Mouse (Mus musculus) NIH3T3 (cell line): ENCODE measurements around the gene C330007P06Rik.

Experiments used
- DNase-seq: peaks from one replicate; pipeline ENCODE4 v3.0.0-alpha.2; 2012; ENCODE audit warnings: low read depth

The C330007P06Rik gene

GRCm38 (mm10) chrX:36833397-36834084 is 40.4 kb downstream of the C330007P06Rik start:
- DNase-seq = peak; percentile 67

DNA sequence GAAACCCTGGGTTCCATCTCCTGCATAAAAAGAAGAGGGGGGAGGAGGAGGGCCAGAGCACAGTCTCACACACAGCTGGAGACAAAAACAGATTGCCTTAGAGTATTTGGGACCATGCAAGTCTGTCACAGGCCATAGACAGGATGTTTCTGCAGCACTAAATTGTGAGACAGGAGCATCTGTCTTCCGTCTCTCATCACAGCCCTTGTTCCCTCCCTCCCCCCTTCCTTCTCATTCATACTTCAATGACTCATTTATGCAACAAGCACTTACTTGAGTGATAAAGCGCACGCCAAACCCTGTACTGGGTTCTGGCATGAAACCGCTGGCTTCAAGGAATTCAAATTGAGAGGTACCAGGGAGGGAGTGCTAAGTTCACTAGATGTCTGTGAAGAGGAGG is 42.3 kb downstream of the C330007P06Rik start:
- peak; percentile 73 for DNase-seq

DNA sequence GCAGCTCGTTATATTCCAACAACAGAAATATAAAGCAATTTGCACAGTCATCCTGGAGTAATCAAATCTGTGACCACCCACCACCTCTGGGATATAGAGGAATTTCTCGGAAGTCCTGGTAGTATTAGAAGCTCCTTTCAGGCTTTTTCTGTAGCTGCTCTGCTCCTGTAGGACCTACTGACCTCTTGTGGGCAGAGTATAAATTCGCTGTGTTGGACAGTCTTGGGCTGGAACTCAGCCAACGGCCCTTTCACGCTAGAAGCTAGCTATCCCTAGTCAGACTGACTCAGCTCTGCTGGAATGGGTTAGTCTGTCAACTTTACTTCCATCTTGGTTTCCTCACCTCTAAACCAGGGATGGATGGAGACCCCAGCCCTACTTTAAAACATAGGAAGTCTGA is 43.6 kb downstream of the C330007P06Rik start:
- DNase-seq = peak; percentile 92

- DNase-seq = no peak
Measured at GRCm38 (mm10) chrX:36826873-36827272, 47.0 kb downstream of the C330007P06Rik start.

DNA sequence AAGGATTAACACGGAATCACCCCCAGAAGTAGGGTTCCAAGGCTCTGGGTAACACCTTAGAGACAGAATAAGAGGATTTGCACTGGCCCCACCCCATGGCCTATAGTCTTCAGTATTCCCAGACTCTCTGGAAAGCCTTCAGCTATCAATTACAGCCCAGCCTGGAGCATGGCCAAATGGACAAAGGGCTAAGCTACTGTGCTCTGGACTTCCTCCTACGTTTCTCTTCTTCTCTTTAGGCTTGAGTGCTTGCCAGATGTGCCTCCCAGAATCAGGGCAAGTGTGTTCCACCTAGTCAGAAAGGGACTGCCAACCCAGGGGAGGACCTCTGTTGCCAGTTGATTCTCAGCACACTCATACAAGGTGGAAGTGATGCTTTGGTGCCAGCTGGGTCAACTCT is 48.9 kb downstream of the C330007P06Rik start:
- DNase-seq = no peak

DNA sequence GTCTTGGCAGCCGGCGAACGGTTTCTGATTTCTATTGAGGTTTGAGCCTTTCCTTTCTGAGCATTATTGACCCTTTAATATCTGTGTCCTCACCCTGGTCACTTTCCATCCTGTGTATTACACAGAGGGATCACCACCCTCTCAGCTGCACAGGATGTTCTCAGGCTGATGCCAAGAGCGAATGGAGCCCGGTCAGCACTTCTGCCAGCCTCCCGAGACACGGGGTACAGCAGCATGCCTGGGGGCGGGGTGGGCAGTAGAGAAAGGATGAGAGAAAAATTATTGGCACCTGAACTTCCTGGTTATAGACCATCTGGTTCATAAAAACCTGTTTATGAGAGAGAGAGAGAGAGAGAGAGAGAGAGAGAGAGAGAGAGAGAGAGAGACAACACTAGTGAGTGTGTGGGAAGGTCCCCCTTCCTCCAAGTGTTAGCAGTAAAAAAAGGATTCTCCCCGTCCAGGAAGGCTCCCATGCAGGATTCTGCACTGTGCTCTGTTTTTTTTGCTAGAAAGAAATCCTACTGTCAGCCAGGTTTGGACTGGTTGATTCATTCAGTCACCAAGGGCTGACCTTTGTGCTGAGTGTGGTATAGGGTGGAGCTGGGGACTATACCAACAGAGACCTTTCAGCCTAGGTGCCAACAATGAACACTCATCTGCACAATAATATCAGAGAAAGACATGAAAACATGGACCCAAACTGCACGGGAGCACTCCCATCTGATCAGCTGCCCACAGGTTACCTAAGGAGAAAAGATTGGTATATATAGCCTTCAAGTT is 49.8 kb downstream of the C330007P06Rik start:
- no peak for DNase-seq

DNA sequence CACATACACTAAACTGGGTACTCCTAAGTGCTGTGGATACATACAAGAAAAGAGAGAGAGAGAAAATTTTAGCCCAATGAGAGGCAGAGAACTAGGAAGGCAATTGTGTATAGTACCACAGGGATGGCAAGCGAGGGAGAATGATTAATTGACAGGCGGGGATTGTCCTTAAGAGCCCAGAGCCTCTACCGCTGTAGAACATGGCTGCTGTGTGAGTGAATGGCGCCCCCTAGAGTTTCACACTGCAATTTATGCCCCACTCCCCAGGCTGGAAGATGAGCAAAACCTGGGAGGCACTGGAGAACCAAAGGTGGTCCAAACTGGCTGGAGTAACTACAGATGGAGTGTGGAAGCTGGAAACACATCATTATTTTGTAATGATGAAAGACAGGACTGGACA is 53.7 kb downstream of the C330007P06Rik start:
- peak; percentile 39 for DNase-seq

DNA sequence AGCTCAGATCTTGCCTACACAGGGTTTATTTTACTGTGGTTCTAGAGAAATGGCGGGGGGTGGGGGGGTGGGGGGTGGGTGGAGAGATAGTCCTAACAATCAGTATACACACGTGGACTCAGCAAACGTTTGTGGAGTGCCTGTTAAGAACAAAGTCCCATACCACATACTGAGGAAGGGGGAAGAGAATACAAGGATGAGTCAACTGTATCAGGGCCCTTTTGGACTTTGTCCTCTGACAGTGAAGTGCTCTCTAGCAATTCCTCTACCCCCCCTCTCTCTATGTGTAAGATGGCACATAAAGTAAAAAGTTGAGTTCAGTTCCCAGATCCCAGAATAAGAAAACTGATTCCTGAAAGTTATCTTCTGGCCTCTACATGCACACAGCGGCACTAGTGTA is 54.3 kb downstream of the C330007P06Rik start:
- DNase-seq = no peak

GRCm38 (mm10) chrX:36816953-36817441 is 56.9 kb downstream of the C330007P06Rik start:
- no peak for DNase-seq

DNA sequence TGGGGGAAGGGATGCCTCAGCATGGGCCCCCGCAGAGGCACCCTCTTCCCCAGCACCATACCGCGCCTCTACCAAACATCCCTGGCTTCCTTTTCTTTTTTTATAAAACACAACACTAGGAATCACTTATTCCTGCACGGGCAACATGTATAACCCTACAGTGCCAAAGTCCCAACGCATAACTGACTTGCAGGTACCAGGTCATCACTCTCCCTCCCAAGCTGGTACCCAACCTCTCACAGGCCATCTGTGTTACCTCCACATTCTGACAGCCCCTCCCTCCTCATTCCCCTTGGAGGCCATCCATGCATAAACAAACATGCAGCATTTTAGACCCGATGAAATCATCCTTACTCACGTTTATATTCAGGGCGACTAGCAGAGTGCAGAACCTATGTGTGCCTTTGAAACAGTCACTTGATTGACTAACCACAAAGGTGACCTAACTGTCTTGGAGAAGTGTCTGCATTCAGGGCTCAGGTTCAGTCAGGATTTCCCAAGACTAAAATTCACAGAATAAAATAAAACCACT is 57.5 kb downstream of the C330007P06Rik start:
- DNase-seq = no peak

- no peak for DNase-seq
Measured at GRCm38 (mm10) chrX:36815439-36815838, 58.5 kb downstream of the C330007P06Rik start.

- DNase-seq = no peak
Measured at GRCm38 (mm10) chrX:36815022-36815421, 58.9 kb downstream of the C330007P06Rik start.

- DNase-seq = no peak
Measured at GRCm38 (mm10) chrX:36814161-36814836, 59.6 kb downstream of the C330007P06Rik start.

DNA sequence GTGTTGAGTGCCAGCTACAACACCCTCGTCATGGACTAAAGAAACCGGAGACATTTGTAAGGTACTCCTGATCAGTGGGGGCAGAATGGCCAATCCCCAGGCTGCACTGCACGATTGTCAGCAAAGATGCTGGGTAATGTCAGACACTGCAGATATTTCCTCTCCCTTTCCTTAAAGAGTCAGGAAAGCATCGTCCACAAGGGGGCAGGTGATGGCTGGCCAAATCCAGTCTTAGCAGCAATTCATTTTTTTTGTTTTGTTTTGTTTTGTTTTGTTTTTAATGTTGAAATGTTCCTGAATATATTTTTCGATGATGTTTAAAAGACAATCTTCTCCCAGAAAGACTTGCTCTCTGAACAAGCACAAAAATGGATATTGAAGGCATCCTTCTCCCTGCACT is 62.5 kb downstream of the C330007P06Rik start:
- DNase-seq = peak; percentile 73

- no peak for DNase-seq
Measured at GRCm38 (mm10) chrX:36808318-36808683, 65.6 kb downstream of the C330007P06Rik start.

DNA sequence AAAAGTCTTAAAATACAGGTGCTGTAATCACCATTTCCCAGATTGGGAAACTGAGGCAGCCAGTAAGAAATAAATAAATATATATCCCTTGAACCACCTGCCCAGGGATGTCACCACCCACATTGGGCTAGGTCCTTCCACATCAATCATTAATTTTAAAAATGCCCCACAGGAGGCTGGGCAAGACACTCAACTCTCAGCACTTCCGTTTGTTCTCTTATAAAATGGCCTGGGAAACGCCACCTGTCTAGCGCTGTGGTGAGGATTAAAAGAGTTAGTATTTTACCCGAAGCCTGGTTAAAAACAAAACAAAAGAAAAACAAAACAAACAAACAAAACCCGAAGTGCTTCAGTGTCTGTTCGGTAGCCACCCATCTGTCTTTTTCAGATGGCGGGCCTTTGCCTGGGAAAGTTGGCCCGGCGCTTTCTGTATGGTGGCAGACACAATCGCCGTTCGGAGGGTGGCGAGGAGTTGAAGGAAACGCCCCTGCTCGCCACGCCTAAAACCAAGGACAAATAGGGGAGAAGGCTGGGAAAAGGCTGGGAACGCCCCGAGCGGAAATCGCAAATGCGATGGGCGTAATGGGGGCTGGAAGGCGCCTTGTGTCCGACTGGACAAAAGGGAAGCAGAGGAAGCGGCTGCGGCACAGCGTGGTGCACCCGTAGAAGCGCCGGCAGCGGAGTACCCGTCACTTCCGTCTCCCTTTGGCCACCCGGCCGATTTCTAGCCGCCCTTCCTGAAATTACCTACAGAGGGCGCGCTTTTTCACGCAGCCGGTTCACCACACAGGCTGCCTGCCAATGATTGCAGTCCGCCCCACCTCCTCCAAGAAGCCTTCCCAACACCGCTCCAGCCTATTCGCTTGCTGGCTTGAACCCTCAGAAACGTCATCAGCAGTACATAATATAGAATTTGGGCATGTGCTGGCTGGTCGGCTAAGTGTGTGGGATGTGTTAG is 66.3 kb downstream of the C330007P06Rik start:
- DNase-seq = peak; percentile 91

DNA sequence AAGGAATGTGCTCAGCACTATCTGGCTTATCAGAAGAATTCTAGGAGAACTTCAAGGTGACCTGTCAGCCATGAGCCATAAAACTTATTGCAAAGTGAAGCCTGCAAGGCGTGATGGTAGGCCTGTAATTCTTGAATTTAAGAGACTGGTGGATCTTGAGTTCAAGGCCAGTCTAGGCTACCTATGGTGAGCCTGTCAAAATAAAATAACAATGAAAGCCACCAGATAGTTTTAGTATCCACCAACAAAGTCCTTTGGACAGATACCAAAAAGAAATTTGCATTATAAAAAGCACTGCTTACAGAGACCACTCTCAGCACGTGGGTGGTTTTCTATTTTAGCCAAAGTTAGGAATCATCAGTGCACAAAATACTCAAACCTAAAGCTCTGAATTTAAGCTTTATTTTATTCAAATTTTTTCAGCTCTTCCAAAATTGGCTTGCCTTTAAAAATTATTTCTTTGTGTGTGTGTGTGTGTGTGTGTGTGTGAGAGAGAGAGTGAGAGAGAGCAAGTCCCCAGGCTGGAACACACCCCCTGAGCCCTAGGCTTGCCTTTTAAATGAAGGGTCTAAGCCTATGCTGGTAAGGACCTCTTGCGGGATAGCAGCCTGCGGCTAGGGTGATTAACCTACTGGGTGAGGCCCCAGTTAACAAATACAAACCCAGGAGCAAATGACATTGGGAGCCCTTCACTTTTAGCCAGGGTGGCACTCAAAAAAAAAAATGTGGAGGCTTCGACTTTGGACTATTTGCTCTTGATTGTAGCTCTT is 68.3 kb downstream of the C330007P06Rik start:
- DNase-seq = no peak

- peak; percentile 86 for DNase-seq
Measured at GRCm38 (mm10) chrX:36804196-36804595, 69.7 kb downstream of the C330007P06Rik start.

DNA sequence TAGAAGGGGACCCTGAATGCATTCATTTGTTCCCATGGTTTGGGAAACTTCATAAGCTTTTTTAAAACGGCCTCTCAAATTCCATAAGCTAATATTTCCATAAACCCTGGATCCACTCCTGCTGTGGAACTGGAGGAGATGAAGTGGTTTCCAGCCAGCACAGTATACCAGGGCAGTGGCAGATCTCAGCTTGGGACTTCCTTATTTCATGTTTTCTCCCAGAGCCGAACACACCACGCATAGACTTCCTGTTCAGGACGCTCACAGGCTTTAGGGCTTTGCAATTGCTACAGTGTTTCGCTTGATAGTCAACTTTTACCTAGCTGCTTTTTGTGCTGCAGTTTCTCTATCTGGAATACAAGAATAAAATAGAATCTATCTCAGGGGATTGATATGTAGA is 70.7 kb downstream of the C330007P06Rik start:
- no peak for DNase-seq

- no peak for DNase-seq
Measured at GRCm38 (mm10) chrX:36799131-36799879, 74.6 kb downstream of the C330007P06Rik start.
